11 mouse cellular contexts compared by ENCODE assay signal in genomic region chr2:76129058-76129437, GRCm38 (mm10).
DNase-seq lines count a peak whose midpoint lies in the region; ATAC-seq and TF ChIP-seq lines count a peak whose summit lies in the region.
"Had no signal": no experiment of that assay in that cellular context is flagged by ENCODE, and none has a peak within 500 bp of the region (broad histone marks: within the 10 kb centered on the region; RNA-seq: fewer than 3 reads in every experiment).

No protein-coding gene starts in this region.

- no peak for TF ChIP-seq POLR2A in myocyte (IDR thresholded peaks at IDR 0.05; ENCODE audit: insufficient read length, low read depth)

- peaks cover 6% of the 10 kb centered on the region; the same call in 1 of the 2 replicates for H3K4me1 ChIP-seq in hindbrain, embryonic 16.5 days (ENCODE audit: control insufficient read depth, insufficient read depth, low read depth, low read length)
- no peaks in the 10 kb centered on the region for H3K4me1 ChIP-seq in hindbrain, embryonic 11.5 days (replicated peaks; ENCODE audit: control insufficient read depth, insufficient read depth, low read length)
- no peaks in the 10 kb centered on the region for H3K4me1 ChIP-seq in midbrain, embryonic 11.5 days (ENCODE audit: control insufficient read depth, insufficient read depth, low read length)
- H3K4me1 ChIP-seq: embryonic facial prominence, embryonic 15.5 days had no signal

- no peak for DNase-seq in hindbrain, embryonic 11.5 days (ENCODE audit: low spot score)
- DNase-seq in CD4-positive, CD25-positive, alpha-beta regulatory T cell, adult 2 months (ENCODE audit: low read depth, low spot score), result peak; percentile 62
- no peak for DNase-seq in frontal cortex, postnatal 36 days (ENCODE audit: low spot score in 2 of 2)
- DNase-seq in Muller cell, postnatal 12 days (ENCODE audit: inconsistent ontology term), result no peak
- no peak for DNase-seq in midbrain, embryonic 11.5 days (ENCODE audit: low spot score, missing footprints)
- DNase-seq: adrenal gland, adult 8-10 months; cerebellum, adult 11-12 months had no signal

- no peak for ATAC-seq in hindbrain, embryonic 16.5 days
- no peak for ATAC-seq in hindbrain, embryonic 11.5 days (ENCODE audit: low FRiP score)
- peak; percentile 77 for ATAC-seq in activated CD4-positive, CD25-positive, alpha-beta regulatory T cell, adult 4 months
- no peak for ATAC-seq in midbrain, embryonic 11.5 days (ENCODE audit: low FRiP score)

- H3K27me3 ChIP-seq in hindbrain, embryonic 16.5 days (replicated peaks; ENCODE audit: control insufficient read depth, insufficient read depth, low read length), result no peaks in the 10 kb centered on the region
- H3K27me3 ChIP-seq in hindbrain, embryonic 11.5 days (ENCODE audit: control insufficient read depth, insufficient read depth, low read length), result no peaks in the 10 kb centered on the region
- H3K27me3 ChIP-seq in myocyte (ENCODE audit: control insufficient read depth, insufficient read depth, insufficient read length), result peaks cover 11% of the 10 kb centered on the region
- no peaks in the 10 kb centered on the region for H3K27me3 ChIP-seq in midbrain, embryonic 11.5 days (ENCODE audit: control insufficient read depth, insufficient read depth, low read length)
- H3K27me3 ChIP-seq: embryonic facial prominence, embryonic 15.5 days had no signal

- no peak overlapping the region for H3ac ChIP-seq in myocyte (ENCODE audit: control insufficient read depth, insufficient read length)

- H3K9me3 ChIP-seq in hindbrain, embryonic 16.5 days (ENCODE audit: control insufficient read depth, low read length), result no peaks in the 10 kb centered on the region
- H3K9me3 ChIP-seq in hindbrain, embryonic 11.5 days (ENCODE audit: control insufficient read depth, low read length), result no peaks in the 10 kb centered on the region
- H3K9me3 ChIP-seq in midbrain, embryonic 11.5 days (ENCODE audit: control insufficient read depth, low read length), result no peaks in the 10 kb centered on the region
- H3K9me3 ChIP-seq: embryonic facial prominence, embryonic 15.5 days had no signal

- H3K4me3 ChIP-seq in hindbrain, embryonic 16.5 days (ENCODE audit: low read length), result no peak overlapping the region
- H3K4me3 ChIP-seq in hindbrain, embryonic 11.5 days (ENCODE audit: low read depth, low read length), result no peak overlapping the region
- H3K4me3 ChIP-seq in myocyte, result no peak overlapping the region
- no peak overlapping the region for H3K4me3 ChIP-seq in midbrain, embryonic 11.5 days (ENCODE audit: low read depth, low read length)
- H3K4me3 ChIP-seq: embryonic facial prominence, embryonic 15.5 days had no signal

- H3K9ac ChIP-seq in hindbrain, embryonic 16.5 days (ENCODE audit: low read depth, low read length), result no peak overlapping the region
- no peak overlapping the region for H3K9ac ChIP-seq in hindbrain, embryonic 11.5 days (ENCODE audit: low read depth, low read length)
- H3K9ac ChIP-seq in midbrain, embryonic 11.5 days (ENCODE audit: low read length), result no peak overlapping the region
- H3K9ac ChIP-seq: embryonic facial prominence, embryonic 15.5 days had no signal

- H3K79me2 ChIP-seq in myocyte (ENCODE audit: control insufficient read depth, insufficient read depth), result no peaks in the 10 kb centered on the region

- H3K4me2 ChIP-seq in hindbrain, embryonic 16.5 days (ENCODE audit: low read length), result 0 out of 2 replicates have a peak overlapping the region, but pooled peaks have one; percentile 7
- H3K4me2 ChIP-seq in hindbrain, embryonic 11.5 days (replicated peaks; ENCODE audit: low read depth, low read length), result no peak overlapping the region
- peak overlapping the region; percentile 6 for H3K4me2 ChIP-seq in myocyte (ENCODE audit: low read depth)
- no peak overlapping the region for H3K4me2 ChIP-seq in midbrain, embryonic 11.5 days
- H3K4me2 ChIP-seq: embryonic facial prominence, embryonic 15.5 days had no signal

- WGBS in hindbrain, embryonic 16.5 days, result 64% methylated on average over 8 of the region's 8 CpGs
- 51% methylated on average over 8 of the region's 8 CpGs for WGBS in hindbrain, embryonic 11.5 days
- WGBS in midbrain, embryonic 11.5 days, result 67% methylated on average over 8 of the region's 8 CpGs

- no peaks in the 10 kb centered on the region for H3K36me3 ChIP-seq in hindbrain, embryonic 16.5 days (ENCODE audit: control insufficient read depth, insufficient read depth, low read length)
- no peaks in the 10 kb centered on the region for H3K36me3 ChIP-seq in hindbrain, embryonic 11.5 days (ENCODE audit: control insufficient read depth, insufficient read depth, low read length)
- H3K36me3 ChIP-seq in myocyte (ENCODE audit: control insufficient read depth, insufficient read depth), result no peaks in the 10 kb centered on the region
- no peaks in the 10 kb centered on the region for H3K36me3 ChIP-seq in midbrain, embryonic 11.5 days (ENCODE audit: control insufficient read depth, insufficient read depth, low read length)
- H3K36me3 ChIP-seq: embryonic facial prominence, embryonic 15.5 days had no signal

- no peak overlapping the region for H3K27ac ChIP-seq in hindbrain, embryonic 16.5 days (ENCODE audit: low read depth, low read length)
- H3K27ac ChIP-seq in hindbrain, embryonic 11.5 days (ENCODE audit: low read depth, low read length), result no peak overlapping the region
- no peak overlapping the region for H3K27ac ChIP-seq in midbrain, embryonic 11.5 days (ENCODE audit: low read depth, low read length)
- H3K27ac ChIP-seq: embryonic facial prominence, embryonic 15.5 days had no signal

TF ChIP-seq in myocyte, 11 proteins besides CTCF, POLR2A, EP300 and RAD21:
- TF ChIP-seq TCF12 (IDR thresholded peaks at IDR 0.05; ENCODE audit: insufficient read depth, poor library complexity, severe bottlenecking) (no peak), USF1 (IDR thresholded peaks at IDR 0.05; ENCODE audit: low read depth) (no peak), REST (IDR thresholded peaks at IDR 0.05; ENCODE audit: insufficient read depth, insufficient read length) (no peak), SRF (IDR thresholded peaks at IDR 0.05; ENCODE audit: control insufficient read depth, insufficient read length, low read depth) (no peak), TCF3 (IDR thresholded peaks at IDR 0.05; ENCODE audit: insufficient read length, low read depth) (no peak), MYOG (IDR thresholded peaks at IDR 0.05; ENCODE audit: control insufficient read depth in 1 of 3, insufficient read depth in 1 of 3, insufficient read length in 2 of 3, low read depth in 2 of 3) (no peak), MYOD1 (IDR thresholded peaks at IDR 0.05; ENCODE audit: control insufficient read depth in 1 of 3, insufficient read length in 2 of 3, low read depth in 2 of 3) (no peak), MAX (IDR thresholded peaks at IDR 0.05; ENCODE audit: low read depth) (no peak), CEBPB (IDR thresholded peaks at IDR 0.05; ENCODE audit: insufficient read depth, poor library complexity, severe bottlenecking) (no peak), POLR2AphosphoS2 (IDR thresholded peaks at IDR 0.05; ENCODE audit: insufficient read length, low read depth) (no peak), E2F4 (IDR thresholded peaks at IDR 0.05; ENCODE audit: insufficient read depth) (no peak)

Comparison
In these comparisons a context has a peak if more than half of its experiments do, and no peak if none do; other contexts are left out.
1. H3K4me2 ChIP-seq: peak in hindbrain, embryonic 16.5 days (single experiment) and myocyte (single experiment); none in hindbrain, embryonic 11.5 days (single experiment) and midbrain, embryonic 11.5 days (single experiment).